2 mouse cellular contexts compared by ENCODE assay signal in the genomic region with DNA sequence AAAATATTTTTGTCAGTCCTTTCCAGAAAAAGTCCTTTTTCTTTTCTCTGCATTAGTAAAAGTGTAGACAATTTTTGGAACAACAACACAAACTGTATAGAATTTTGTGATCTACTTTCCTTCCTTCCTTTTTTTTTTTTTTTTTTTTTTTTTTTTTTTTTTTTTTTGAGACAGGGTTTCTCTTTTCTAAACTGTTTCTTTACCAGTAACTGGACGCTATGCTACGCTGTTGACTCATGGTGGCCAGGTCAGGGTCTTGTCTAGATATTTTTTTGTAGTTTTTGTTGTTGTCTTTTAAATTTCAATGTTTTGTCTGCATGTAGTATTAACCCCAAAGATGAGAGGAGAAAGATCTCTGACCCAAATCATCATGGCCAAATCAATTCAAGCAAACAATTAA.
A peak's percentile ranks its signal among the peaks of the same experiment; 100 is the strongest.
TF ChIP-seq lines count a peak whose summit lies in the region.

No protein-coding gene starts in this region.

TF ChIP-seq in CH12.LX, 34 proteins besides CTCF, POLR2A, EP300 and RAD21:
- TF ChIP-seq IRF4 (IDR thresholded peaks at IDR 0.05; ENCODE audit: low read depth, low read length) (no peak), ZMIZ1 (IDR thresholded peaks at IDR 0.05; ENCODE audit: low read depth, low read length) (no peak), MAFK (IDR thresholded peaks at IDR 0.05; ENCODE audit: insufficient replicate concordance, low read length) (no peak), POLR2AphosphoS2 (IDR thresholded peaks at IDR 0.05; ENCODE audit: low read depth, low read length) (no peak), ZNF384 (IDR thresholded peaks at IDR 0.05; ENCODE audit: low read depth, low read length) (peak; percentile 61), PAX5 (IDR thresholded peaks at IDR 0.05; ENCODE audit: low read length) (no peak)

TF ChIP-seq in ES-E14, 5 proteins besides CTCF, POLR2A, EP300 and RAD21:
- TF ChIP-seq ZNF384 (IDR thresholded peaks at IDR 0.05; ENCODE audit: low read depth, low read length) (peak; percentile 69), ZC3H11A (IDR thresholded peaks at IDR 0.05; ENCODE audit: borderline replicate concordance, low read depth, low read length) (no peak)
